Mouse (Mus musculus) c-Kit-positive CD71-negative TER-119-negative erythroid progenitor cells, embryonic 14.5 days (primary cell): ENCODE measurements around the gene Zic1.

Experiments
- DNase-seq: peaks from one replicate; pipeline ENCODE4 v3.0.0-alpha.2; 2013; ENCODE audit warnings: low read depth

Gene Zic1

GRCm38 (mm10) chr9:91352786-91353185, 12.8 kb downstream of the Zic1 start:
- no peak for DNase-seq

GRCm38 (mm10) chr9:91351961-91352411, 13.6 kb downstream of the Zic1 start:
- no peak for DNase-seq

- DNase-seq: no peak
Measured at GRCm38 (mm10) chr9:91351361-91351760, 14.2 kb downstream of the Zic1 start.

GRCm38 (mm10) chr9:91350861-91351291, 14.7 kb downstream of the Zic1 start:
- DNase-seq: no peak

GRCm38 (mm10) chr9:91350211-91350791, 15.3 kb downstream of the Zic1 start:
- no peak for DNase-seq

GRCm38 (mm10) chr9:91348746-91349145, 16.9 kb downstream of the Zic1 start:
- DNase-seq: no peak

GRCm38 (mm10) chr9:91347591-91347990, 18.0 kb downstream of the Zic1 start:
- DNase-seq: no peak
